Mouse (Mus musculus) neural tube, embryonic 11.5 days (tissue): Measurements from ENCODE around the gene Icam4. TPM values are rescaled to one million over a fixed set of nuclear protein-coding genes. Genes with fewer than 3 reads are reported as not detected.
"Not testable (repeated sequence)": the region's sequence is repeated elsewhere in the genome, so short reads cannot be mapped to it uniquely, and the experiment has no call there.

Source experiments
- ATAC-seq: fragments of 200-750 bp; cut with Nextera tagmentation; 2 replicates; pipeline ENCODE4 v1.8.0; 2017; ENCODE audit warnings: moderate number of reproducible peaks, mild to moderate bottlenecking, moderate TSS enrichment, moderate library complexity; ENCODE audit not compliant: insufficient read depth, low FRiP score, low TSS enrichment
- DNase-seq: peaks from one replicate; pipeline ENCODE4 v3.0.0-alpha.2; 2015; ENCODE audit warnings: low spot score
- H3K27ac ChIP-seq: fragments of 300-500 bp; sonication (generic); 2 replicates; pipeline ENCODE4 v1.5.1; 2014; ENCODE audit warnings: low read depth, mild to moderate bottlenecking, low read length
- H3K27me3 ChIP-seq: fragments of 300-500 bp; sonication (generic); 2 replicates; pipeline ENCODE4 v1.6.1; 2014; ENCODE audit warnings: mild to moderate bottlenecking, low read length, mixed read lengths; ENCODE audit not compliant: control insufficient read depth, insufficient read depth
- H3K36me3 ChIP-seq: fragments of 300-500 bp; sonication (generic); 2 replicates; pipeline ENCODE4 v1.6.1; 2014; ENCODE audit warnings: mild to moderate bottlenecking, low read length, moderate library complexity, mixed read lengths; ENCODE audit not compliant: control insufficient read depth, insufficient read depth
- H3K4me1 ChIP-seq: fragments of 300-500 bp; sonication (generic); 2 replicates; pipeline ENCODE4 v1.6.1; 2014; ENCODE audit warnings: low read length, mixed read lengths; ENCODE audit not compliant: control insufficient read depth, insufficient read depth
- H3K4me2 ChIP-seq: fragments of 300-500 bp; sonication (generic); 2 replicates; pipeline ENCODE4 v1.6.1; 2014; ENCODE audit warnings: low read depth, mild to moderate bottlenecking, moderate library complexity
- H3K4me3 ChIP-seq: fragments of 300-500 bp; sonication (generic); 2 replicates; pipeline ENCODE4 v1.5.1; 2014; ENCODE audit warnings: low read depth, low read length
- H3K9ac ChIP-seq: fragments of 300-500 bp; sonication (generic); 2 replicates; pipeline ENCODE4 v1.6.1; 2014; ENCODE audit warnings: mild to moderate bottlenecking, low read length
- H3K9me3 ChIP-seq: fragments of 300-500 bp; sonication (generic); 2 replicates; pipeline ENCODE4 v1.6.1; 2016; ENCODE audit warnings: low read length; ENCODE audit not compliant: control insufficient read depth
- WGBS: fragments of 180-500 bp; shearing (Covaris S2); extraction: QIAGEN DNeasy Blood & Tissue Kit; methylation state at CpG from one replicate; pipeline ENCODE4 v1.1.7; 2014; 5-methylcytosine and 5-hydroxymethylcytosine counted together
- polyA plus RNA-seq: library from polyadenylated mRNA; unstranded; fragments of >200 nt; fragmentation: Nextera tagmentation; extraction: Ambion mirVana; gene quantifications from 2 replicates; pipeline ENCODE4 v1.2.1, GENCODE M21; 2014

Icam4 gene
- polyA plus RNA-seq, 1 experiment from 2014 or later = 5.8 TPM

DNA sequence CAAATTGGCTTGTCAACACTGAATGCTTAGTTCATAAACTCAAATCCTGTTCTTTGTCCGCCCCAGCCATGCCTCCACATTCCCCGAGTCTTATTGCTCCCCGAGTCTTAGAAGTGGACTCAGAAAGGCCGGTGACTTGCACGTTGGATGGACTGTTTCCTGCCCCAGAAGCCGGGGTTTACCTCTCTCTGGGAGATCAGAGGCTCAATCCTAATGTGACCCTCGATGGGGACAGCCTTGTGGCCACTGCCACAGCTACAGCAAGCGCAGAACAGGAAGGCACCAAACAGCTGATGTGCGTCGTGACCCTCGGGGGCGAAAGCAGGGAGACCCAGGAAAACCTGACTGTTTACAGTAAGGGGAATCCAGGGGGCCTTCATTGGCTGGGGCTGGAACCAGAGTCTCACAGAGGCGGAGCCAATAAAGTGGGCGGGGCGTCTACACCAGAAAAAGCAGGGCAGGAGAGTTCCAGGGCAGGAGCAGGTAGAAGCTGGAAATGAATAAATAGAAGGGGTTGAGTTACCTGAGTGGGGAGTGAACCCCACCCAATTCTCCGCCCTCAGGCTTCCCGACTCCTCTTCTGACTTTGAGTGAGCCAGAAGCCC is 5.4 kb downstream of the Icam4 start:
- Histone ChIP-seq H3K4me3 (no peak overlapping the region), H3K27ac (no peak overlapping the region), H3K4me1 (peaks cover 21% of the 10 kb centered on the region), H3K36me3 (no peaks in the 10 kb centered on the region), H3K4me2 (no peak overlapping the region), H3K9me3 (no peaks in the 10 kb centered on the region), H3K9ac (no peak overlapping the region), H3K27me3 (peaks cover 97% of the 10 kb centered on the region)
- 4% methylated on average over 17 of the region's 17 CpGs for WGBS
- peak; percentile 33 for DNase-seq
- no peak for ATAC-seq

DNA sequence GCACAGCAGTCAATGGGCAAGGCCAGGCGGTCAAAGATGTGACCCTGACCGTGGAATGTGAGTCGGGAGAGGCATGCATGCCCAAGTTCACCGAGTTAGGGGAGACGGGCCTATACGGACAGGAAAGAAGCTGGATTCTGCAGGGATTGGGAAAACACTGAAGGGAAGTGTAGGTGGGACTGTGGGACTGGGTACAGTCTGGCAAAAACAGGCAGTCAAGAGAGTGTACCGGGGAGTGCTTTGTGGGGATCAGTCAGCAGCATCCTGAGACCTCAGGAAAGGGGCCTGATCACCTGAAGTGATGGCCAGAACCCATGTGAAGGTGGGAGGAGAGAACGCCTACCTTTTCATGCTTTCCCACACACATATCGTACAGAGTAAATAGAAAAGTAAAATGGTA is 6.4 kb downstream of the Icam4 start:
- no peak for ATAC-seq

DNA sequence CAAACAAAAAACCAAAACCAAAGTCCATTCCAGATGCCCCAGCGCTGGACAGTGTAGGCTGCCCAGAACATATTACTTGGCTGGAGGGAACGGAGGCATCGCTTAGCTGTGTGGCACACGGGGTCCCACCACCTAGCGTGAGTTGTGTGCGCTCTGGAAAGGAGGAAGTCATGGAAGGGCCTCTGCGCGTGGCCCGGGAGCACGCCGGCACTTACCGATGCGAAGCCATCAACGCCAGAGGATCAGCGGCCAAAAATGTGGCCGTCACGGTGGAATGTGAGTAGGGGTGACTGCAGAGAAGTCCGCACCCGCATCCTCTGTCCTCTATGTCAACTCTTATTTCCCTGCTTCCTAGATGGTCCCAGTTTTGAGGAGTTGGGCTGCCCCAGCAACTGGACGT is 7.0 kb downstream of the Icam4 start:
- Histone ChIP-seq H3K27ac (no peak overlapping the region), H3K4me3 (no peak overlapping the region), H3K4me1 (peaks cover 18% of the 10 kb centered on the region), H3K9ac (no peak overlapping the region), H3K9me3 (no peaks in the 10 kb centered on the region), H3K27me3 (peaks cover 87% of the 10 kb centered on the region), H3K4me2 (no peak overlapping the region), H3K36me3 (no peaks in the 10 kb centered on the region)
- 6% methylated on average over 20 of the region's 20 CpGs for WGBS
- DNase-seq (no peak), ATAC-seq (no peak)

More for the DNA sequence above, 6.4 kb downstream of the Icam4 start:
- DNase-seq = no peak
- H3K27me3 ChIP-seq = peaks cover 92% of the 10 kb centered on the region
- 10% methylated on average over 9 of the region's 9 CpGs for WGBS
- H3K36me3 ChIP-seq = no peaks in the 10 kb centered on the region
- no peaks in the 10 kb centered on the region for H3K9me3 ChIP-seq
- H3K4me3 ChIP-seq = no peak overlapping the region
- no peak overlapping the region for H3K4me2 ChIP-seq
- H3K4me1 ChIP-seq = peaks cover 21% of the 10 kb centered on the region
- no peak overlapping the region for H3K27ac ChIP-seq
- H3K9ac ChIP-seq = no peak overlapping the region

- no peak overlapping the region for H3K4me3 ChIP-seq
- H3K4me1 ChIP-seq = peaks cover 13% of the 10 kb centered on the region
- H3K9me3 ChIP-seq = no peaks in the 10 kb centered on the region
- WGBS = 1% methylated on average over 22 of the region's 22 CpGs
- H3K27ac ChIP-seq = no peak overlapping the region
- H3K27me3 ChIP-seq = peaks cover 82% of the 10 kb centered on the region
- no peaks in the 10 kb centered on the region for H3K36me3 ChIP-seq
- H3K4me2 ChIP-seq = no peak overlapping the region
- no peak for DNase-seq
- no peak overlapping the region for H3K9ac ChIP-seq
- no peak for ATAC-seq
These were observed 7.5 kb downstream of the Icam4 start for GRCm38 (mm10) chr9:21036666-21037065.

DNA sequence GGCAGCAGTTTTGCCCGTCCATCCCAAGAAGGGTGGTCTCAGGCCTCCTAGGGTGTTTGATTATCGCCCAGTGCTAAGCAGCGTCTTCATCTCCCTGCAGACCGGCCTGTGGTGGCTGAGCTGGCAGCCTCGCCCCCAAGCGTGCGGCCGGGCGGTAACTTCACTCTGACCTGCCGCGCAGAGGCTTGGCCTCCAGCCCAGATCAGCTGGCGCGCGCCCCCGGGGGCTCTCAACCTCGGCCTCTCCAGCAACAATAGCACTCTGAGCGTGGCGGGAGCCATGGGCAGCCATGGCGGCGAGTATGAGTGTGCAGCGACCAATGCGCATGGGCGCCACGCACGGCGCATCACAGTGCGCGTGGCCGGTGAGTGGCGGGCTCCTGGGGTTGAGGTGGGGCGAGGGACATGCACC is 8.3 kb downstream of the Icam4 start:
- H3K27me3 ChIP-seq = peaks cover 74% of the 10 kb centered on the region
- peak overlapping the region; percentile 27; the same call in 1 of the 2 replicates for H3K4me3 ChIP-seq
- 1% methylated on average over 31 of the region's 31 CpGs for WGBS
- peak overlapping the region; percentile 47 for H3K4me2 ChIP-seq
- no peaks in the 10 kb centered on the region for H3K36me3 ChIP-seq
- DNase-seq (peak; percentile 24), ATAC-seq (no peak)
- H3K9ac ChIP-seq = peak overlapping the region; percentile 41
- no peak overlapping the region for H3K27ac ChIP-seq
- H3K4me1 ChIP-seq = peaks cover 8% of the 10 kb centered on the region; the same call in 1 of the 2 replicates
- no peaks in the 10 kb centered on the region for H3K9me3 ChIP-seq

- no peak overlapping the region for H3K4me3 ChIP-seq
- H3K4me1 ChIP-seq = no peaks in the 10 kb centered on the region
- no peaks in the 10 kb centered on the region for H3K36me3 ChIP-seq
- ATAC-seq (no peak), DNase-seq (no peak)
- H3K9ac ChIP-seq = no peak overlapping the region
- H3K27ac ChIP-seq = no peak overlapping the region
- no peaks in the 10 kb centered on the region for H3K9me3 ChIP-seq
- no peak overlapping the region for H3K4me2 ChIP-seq
- H3K27me3 ChIP-seq = peaks cover 51% of the 10 kb centered on the region
- WGBS = 67% methylated on average over 3 of the region's 3 CpGs
These were observed 10.6 kb downstream of the Icam4 start for GRCm38 (mm10) chr9:21039779-21040178.

- H3K9me3 ChIP-seq = no peaks in the 10 kb centered on the region
- no peaks in the 10 kb centered on the region for H3K36me3 ChIP-seq
- no peak for ATAC-seq
- H3K27me3 ChIP-seq = peaks cover 35% of the 10 kb centered on the region
- H3K4me1 ChIP-seq = no peaks in the 10 kb centered on the region
- no peak overlapping the region for H3K4me2 ChIP-seq
- H3K9ac ChIP-seq = no peak overlapping the region
- H3K27ac ChIP-seq = no peak overlapping the region
- WGBS = 41% methylated on average over 4 of the region's 4 CpGs
- H3K4me3 ChIP-seq = no peak overlapping the region
- DNase-seq = no peak
These were observed 12.1 kb downstream of the Icam4 start for GRCm38 (mm10) chr9:21041308-21041707.

GRCm38 (mm10) chr9:21043563-21043962 is 14.4 kb downstream of the Icam4 start:
- H3K36me3 ChIP-seq = no peaks in the 10 kb centered on the region

DNA sequence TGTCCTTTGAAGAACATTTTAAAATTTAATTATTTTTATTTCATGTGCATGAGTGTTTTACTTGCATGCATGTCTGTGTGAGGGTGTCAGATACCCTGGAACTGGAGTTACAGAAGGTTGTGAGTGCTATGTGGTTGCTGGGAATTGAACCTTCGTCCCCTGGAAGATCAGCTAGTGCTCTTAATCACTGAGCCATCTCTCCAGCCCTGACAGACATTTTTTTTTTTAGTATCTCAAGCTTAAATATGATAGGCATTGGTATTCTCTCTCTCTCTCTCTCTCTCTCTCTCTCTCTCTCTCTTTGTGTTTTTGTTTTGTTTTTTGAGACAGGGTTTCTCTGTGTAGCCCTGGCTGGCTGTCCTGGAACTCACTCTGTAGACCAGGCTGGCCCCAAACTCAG is 15.6 kb downstream of the Icam4 start:
- not testable (repeated sequence) for H3K4me1 ChIP-seq, H3K9me3 ChIP-seq, H3K9ac ChIP-seq, H3K27me3 ChIP-seq, H3K27ac ChIP-seq, H3K4me2 ChIP-seq, H3K4me3 ChIP-seq, ATAC-seq, H3K36me3 ChIP-seq, DNase-seq
- WGBS = 64% methylated on average over 1 of the region's 1 CpGs

More at GRCm38 (mm10) chr9:21043563-21043962, 14.4 kb downstream of the Icam4 start:
- Histone ChIP-seq H3K4me3 (no peak overlapping the region), H3K4me2 (no peak overlapping the region), H3K9ac (no peak overlapping the region), H3K27ac (no peak overlapping the region), H3K4me1 (no peaks in the 10 kb centered on the region), H3K9me3 (no peaks in the 10 kb centered on the region), H3K27me3 (peaks cover 13% of the 10 kb centered on the region)
- DNase-seq = no peak
- ATAC-seq = no peak
- 80% methylated on average over 4 of the region's 4 CpGs for WGBS
